8 mouse cellular contexts compared by ENCODE assay signal in the genomic region with DNA sequence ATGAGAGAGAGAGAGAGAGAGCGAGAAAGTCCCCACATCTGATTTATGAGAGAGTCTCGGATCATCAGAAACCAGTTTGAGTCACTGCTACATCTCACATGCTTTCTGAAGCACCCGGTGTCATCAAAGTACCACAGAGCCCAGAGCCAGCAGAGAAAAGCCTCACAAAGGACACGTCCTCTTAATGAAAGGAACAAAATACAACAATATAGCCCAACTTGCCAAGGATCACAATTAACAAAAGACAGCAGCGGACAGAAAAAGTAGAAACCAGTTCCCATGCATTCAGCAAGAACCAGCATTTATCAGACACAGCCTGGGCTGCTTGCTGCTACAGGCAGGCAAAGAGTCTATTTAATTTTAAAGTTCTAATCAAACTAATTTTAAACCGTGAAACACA.
DNase-seq lines count a peak whose midpoint lies in the region; ATAC-seq and TF ChIP-seq lines count a peak whose summit lies in the region.

No protein-coding gene starts in this region.

- WGBS in heart, embryonic 13.5 days = 50% methylated on average over 6 of the region's 6 CpGs
- 1% methylated on average over 6 of the region's 6 CpGs for WGBS in cerebellum, adult 2 months
- WGBS in hindbrain, embryonic 10.5 days = 36% methylated on average over 6 of the region's 6 CpGs
- WGBS in midbrain, embryonic 13.5 days = 17% methylated on average over 6 of the region's 6 CpGs

- TF ChIP-seq CTCF in cerebellum, adult 2 months (IDR thresholded peaks at IDR 0.05; ENCODE audit: borderline replicate concordance, insufficient read depth, low read depth, low read length) = no peak

- H3K9ac ChIP-seq in heart, embryonic 13.5 days = peak overlapping the region; percentile 76
- peak overlapping the region; percentile 67; the same call in 1 of the 2 replicates for H3K9ac ChIP-seq in midbrain, embryonic 13.5 days (replicated peaks)

- H3K4me2 ChIP-seq in heart, embryonic 13.5 days = peak overlapping the region; percentile 81
- peak overlapping the region; percentile 93 for H3K4me2 ChIP-seq in midbrain, embryonic 13.5 days (replicated peaks)

- no peaks in the 10 kb centered on the region for H3K9me3 ChIP-seq in heart, embryonic 13.5 days
- no peaks in the 10 kb centered on the region for H3K9me3 ChIP-seq in hindbrain, embryonic 10.5 days
- H3K9me3 ChIP-seq in midbrain, embryonic 13.5 days = no peaks in the 10 kb centered on the region

- no peaks in the 10 kb centered on the region for H3K27me3 ChIP-seq in heart, embryonic 13.5 days (replicated peaks)
- no peaks in the 10 kb centered on the region for H3K27me3 ChIP-seq in cerebellum, adult 2 months (ENCODE audit: control insufficient read depth, insufficient read depth, low read length)
- H3K27me3 ChIP-seq in hindbrain, embryonic 10.5 days (ENCODE audit: insufficient read depth, poor library complexity, severe bottlenecking) = peaks cover 2% of the 10 kb centered on the region; the same call in 1 of the 2 replicates
- H3K27me3 ChIP-seq in midbrain, embryonic 13.5 days = no peaks in the 10 kb centered on the region

- H3K27ac ChIP-seq in heart, embryonic 13.5 days (replicated peaks) = peak overlapping the region; percentile 78
- peak overlapping the region; percentile 96 for H3K27ac ChIP-seq in cerebellum, adult 2 months (ENCODE audit: insufficient read depth, low read length)
- H3K27ac ChIP-seq in hindbrain, embryonic 10.5 days = no peak overlapping the region
- H3K27ac ChIP-seq in midbrain, embryonic 13.5 days = 0 out of 2 replicates have a peak overlapping the region, but pooled peaks have one; percentile 15

- H3K4me3 ChIP-seq in heart, embryonic 13.5 days = peak overlapping the region; percentile 68
- H3K4me3 ChIP-seq in cerebellum, adult 2 months (replicated peaks; ENCODE audit: insufficient read depth, low read depth, low read length) = peak overlapping the region; percentile 93
- 0 out of 2 replicates have a peak overlapping the region, but pooled peaks have one; percentile 18 for H3K4me3 ChIP-seq in hindbrain, embryonic 10.5 days
- peak overlapping the region; percentile 57 for H3K4me3 ChIP-seq in midbrain, embryonic 13.5 days (replicated peaks)

- ATAC-seq in heart, embryonic 13.5 days (ENCODE audit: extremely low read depth, insufficient number of reproducible peaks, low FRiP score, low TSS enrichment) = no peak
- ATAC-seq in midbrain, embryonic 13.5 days = no peak

- H3K4me1 ChIP-seq in heart, embryonic 13.5 days = peaks cover 55% of the 10 kb centered on the region
- no peaks in the 10 kb centered on the region for H3K4me1 ChIP-seq in cerebellum, adult 2 months (ENCODE audit: control insufficient read depth, insufficient read depth, low read length)
- peaks cover 47% of the 10 kb centered on the region for H3K4me1 ChIP-seq in hindbrain, embryonic 10.5 days (replicated peaks)
- peaks cover 46% of the 10 kb centered on the region for H3K4me1 ChIP-seq in midbrain, embryonic 13.5 days (replicated peaks)

- no peak for DNase-seq in heart, postnatal 4 days
- peak; percentile 56 to 57 for DNase-seq in cerebellum, adult 2 months
- DNase-seq in hindbrain, embryonic 10.5 days (ENCODE audit: low spot score) = no peak
- no peak for DNase-seq in left cerebral cortex, adult 9 months (ENCODE audit: low spot score in 2 of 2)
- DNase-seq in adrenal gland, adult (ENCODE audit: inconsistent age in 2 of 2, low spot score in 1 of 2) = no peak
- DNase-seq in frontal cortex, postnatal 25 days (ENCODE audit: low spot score in 2 of 2) = no peak

- TF ChIP-seq POLR2A in cerebellum, adult 2 months (IDR thresholded peaks at IDR 0.05; ENCODE audit: borderline replicate concordance, insufficient read depth, low read length) = 0 out of 2 replicates have a peak, but pooled peaks have one; percentile 28

- H3K36me3 ChIP-seq in heart, embryonic 13.5 days = peaks cover 26% of the 10 kb centered on the region
- peaks cover 23% of the 10 kb centered on the region for H3K36me3 ChIP-seq in hindbrain, embryonic 10.5 days
- H3K36me3 ChIP-seq in midbrain, embryonic 13.5 days = peaks cover 15% of the 10 kb centered on the region

Comparison
In these comparisons a context has a peak if more than half of its experiments do, and no peak if none do; other contexts are left out.
1. H3K4me3 ChIP-seq: peak in every context shown above with its lines; median percentile 93 in cerebellum, adult 2 months; 68 in heart, embryonic 13.5 days; 57 in midbrain, embryonic 13.5 days; 18 in hindbrain, embryonic 10.5 days.
2. DNase-seq: peak in cerebellum, adult 2 months (2 of 2); none in heart, postnatal 4 days (single experiment), hindbrain, embryonic 10.5 days (single experiment), left cerebral cortex, adult 9 months (0 of 2), adrenal gland, adult (0 of 2) and frontal cortex, postnatal 25 days (0 of 2).